ENCODE assay signal across 8 mouse cellular contexts in the genomic region with DNA sequence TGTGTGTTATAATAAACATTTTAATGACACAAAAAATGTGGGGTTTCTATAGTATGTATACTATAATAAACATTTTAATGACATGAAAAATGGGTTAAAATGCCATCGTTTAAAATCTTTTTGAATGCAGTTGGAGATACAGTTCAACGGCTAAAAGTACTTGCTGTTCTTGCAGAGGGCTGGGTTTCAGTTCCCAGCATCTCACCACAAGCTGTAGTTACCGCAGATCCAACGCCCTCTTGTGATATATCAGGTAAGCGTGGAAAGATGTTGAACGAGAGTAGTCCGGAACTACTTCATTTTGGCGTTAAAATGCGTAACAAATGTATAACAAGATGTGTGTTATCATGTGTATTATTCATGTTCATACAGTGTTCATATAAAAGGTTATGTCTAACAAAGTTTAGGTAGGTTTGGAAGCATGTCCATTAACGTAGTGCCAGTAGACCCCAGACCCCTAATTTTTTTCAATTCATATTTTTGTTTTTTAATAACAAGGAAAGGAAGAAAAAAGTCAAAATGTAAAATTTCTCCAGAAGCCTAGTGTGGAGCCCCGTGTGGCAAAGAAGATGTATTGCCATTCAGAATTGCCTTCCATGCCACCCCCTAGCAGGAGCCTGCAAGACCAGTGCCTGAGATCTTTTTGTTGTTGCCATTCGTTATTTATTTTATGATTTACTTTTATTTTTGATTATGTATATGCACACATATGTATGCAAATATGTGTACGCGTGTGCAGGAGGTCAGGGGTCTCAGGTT. TPM values are rescaled to one million over a fixed set of nuclear protein-coding genes. Genes with fewer than 3 reads are reported as not detected.
DNase-seq lines count a peak whose midpoint lies in the region; ATAC-seq and TF ChIP-seq lines count a peak whose summit lies in the region.

No protein-coding gene starts in this region.

- no peak for DNase-seq in heart, postnatal 10 days
- peak; percentile 77 for DNase-seq in MEL (ENCODE audit: low read depth, low spot score)
- DNase-seq in layer of hippocampus, adult 9-10 months (ENCODE audit: low spot score) = no peak
- no peak for DNase-seq in cerebellum, postnatal 25 days
- DNase-seq in left cerebral cortex, adult 11 months (ENCODE audit: low spot score) = no peak

- no peak for ATAC-seq in heart, embryonic 13.5 days (ENCODE audit: extremely low read depth, insufficient number of reproducible peaks, low FRiP score, low TSS enrichment)
- ATAC-seq in forebrain, embryonic 16.5 days = no peak
- ATAC-seq in megakaryocyte progenitor cell, adult 5-6 weeks (replicated peaks; ENCODE audit: poor library complexity) = peak; percentile 18; the same call in 1 of the 2 replicates

- WGBS in heart, embryonic 13.5 days = 36% methylated on average over 14 of the region's 14 CpGs
- WGBS in forebrain, embryonic 16.5 days = 42% methylated on average over 14 of the region's 14 CpGs

- peak overlapping the region; percentile 79 for H3K4me3 ChIP-seq in heart, embryonic 13.5 days
- peak overlapping the region; percentile 84 to 92 for H3K4me3 ChIP-seq in MEL (ENCODE audit: control insufficient read depth in 1 of 2, insufficient read depth in 1 of 2, low read depth in 2 of 2, low read length in 2 of 2)
- peak overlapping the region; percentile 81 for H3K4me3 ChIP-seq in forebrain, embryonic 16.5 days (replicated peaks; ENCODE audit: low read length)

- peak; percentile 4 to 38 (median 23); a peak in 3 of 6 replicates for TF ChIP-seq CTCF in MEL (IDR thresholded peaks at IDR 0.05 in 2 of 3, conservative IDR thresholded peaks at IDR 0.05 in 1 of 3; ENCODE audit: control insufficient read depth in 1 of 3, insufficient read depth in 1 of 3, low read depth in 2 of 3, low read length in 3 of 3, poor library complexity in 1 of 3, severe bottlenecking in 1 of 3)

- peaks cover 11% of the 10 kb centered on the region for H3K79me2 ChIP-seq in MEL (ENCODE audit: control insufficient read depth, insufficient read depth, low read length, poor library complexity)

- intact Hi-C loops in heart, postnatal 10 days (cut with DNase I) = no loop called here

- no peak for TF ChIP-seq EP300 in MEL (IDR thresholded peaks at IDR 0.05; ENCODE audit: low read depth in 1 of 2, low read length in 2 of 2)

- H3K9me3 ChIP-seq in heart, embryonic 13.5 days = no peaks in the 10 kb centered on the region
- H3K9me3 ChIP-seq in MEL (replicated peaks; ENCODE audit: insufficient read depth, low read length) = no peaks in the 10 kb centered on the region
- H3K9me3 ChIP-seq in forebrain, embryonic 16.5 days (ENCODE audit: control insufficient read depth, low read length) = no peaks in the 10 kb centered on the region

- H3K4me2 ChIP-seq in heart, embryonic 13.5 days = peak overlapping the region; percentile 72
- H3K4me2 ChIP-seq in forebrain, embryonic 16.5 days (ENCODE audit: low read length) = peak overlapping the region; percentile 57

- H3K4me1 ChIP-seq in heart, embryonic 13.5 days = peaks cover 11% of the 10 kb centered on the region
- peaks cover 0 to 19% of the 10 kb centered on the region in 2 experiments; a peak in 3 of 4 replicates for H3K4me1 ChIP-seq in MEL (ENCODE audit: control insufficient read depth in 1 of 2, insufficient read depth in 2 of 2, low read length in 2 of 2)
- peaks cover 10% of the 10 kb centered on the region for H3K4me1 ChIP-seq in forebrain, embryonic 16.5 days (replicated peaks; ENCODE audit: control insufficient read depth, insufficient read depth, low read length)

- peaks cover 24% of the 10 kb centered on the region for H3K36me3 ChIP-seq in heart, embryonic 13.5 days
- H3K36me3 ChIP-seq in MEL (ENCODE audit: control insufficient read depth in 1 of 2, insufficient read depth in 2 of 2, low read length in 2 of 2) = peaks cover 3 to 15% of the 10 kb centered on the region in 2 experiments
- peaks cover 9% of the 10 kb centered on the region for H3K36me3 ChIP-seq in forebrain, embryonic 16.5 days (ENCODE audit: control insufficient read depth, insufficient read depth)

- no peak overlapping the region for H3K9ac ChIP-seq in heart, embryonic 13.5 days
- peak overlapping the region; percentile 74 for H3K9ac ChIP-seq in MEL (ENCODE audit: control insufficient read depth, low read depth, low read length, poor library complexity, severe bottlenecking)
- no peak overlapping the region for H3K9ac ChIP-seq in forebrain, embryonic 16.5 days (replicated peaks; ENCODE audit: low read depth, low read length)

- TF ChIP-seq RAD21 in MEL (IDR thresholded peaks at IDR 0.05; ENCODE audit: low read depth, low read length) = no peak; the same call in none of the 2 replicates

- H3K27ac ChIP-seq in heart, embryonic 13.5 days (replicated peaks) = no peak overlapping the region
- H3K27ac ChIP-seq in MEL (ENCODE audit: control insufficient read depth, low read depth, low read length) = no peak overlapping the region
- H3K27ac ChIP-seq in forebrain, embryonic 16.5 days (ENCODE audit: low read length) = no peak overlapping the region

- no peak for TF ChIP-seq POLR2A in MEL (IDR thresholded peaks at IDR 0.05; ENCODE audit: control insufficient read depth in 1 of 2, insufficient read depth in 1 of 2, low read depth in 1 of 2, low read length in 2 of 2, poor library complexity in 1 of 2)

- H3K27me3 ChIP-seq in heart, embryonic 13.5 days (replicated peaks) = peaks cover 12% of the 10 kb centered on the region
- no peaks in the 10 kb centered on the region for H3K27me3 ChIP-seq in MEL (ENCODE audit: control insufficient read depth in 1 of 2, insufficient read depth in 2 of 2, low read length in 2 of 2)
- no peaks in the 10 kb centered on the region for H3K27me3 ChIP-seq in forebrain, embryonic 16.5 days (replicated peaks; ENCODE audit: control insufficient read depth, insufficient read depth, low read length)

TF ChIP-seq in MEL, 35 proteins besides CTCF, POLR2A, EP300 and RAD21:
- no peak for TF ChIP-seq MAFK (IDR thresholded peaks at IDR 0.05; ENCODE audit: borderline replicate concordance, low read depth, low read length)
- no peak for TF ChIP-seq POLR2AphosphoS5 (IDR thresholded peaks at IDR 0.05; ENCODE audit: borderline replicate concordance, low read depth, low read length)
- no peak for TF ChIP-seq GATA1 (IDR thresholded peaks at IDR 0.05; ENCODE audit: low read depth, low read length)
- TF ChIP-seq ZNF384 (IDR thresholded peaks at IDR 0.05; ENCODE audit: low read depth, low read length) = no peak
- no peak for TF ChIP-seq ZC3H11A (IDR thresholded peaks at IDR 0.05; ENCODE audit: low read depth, low read length)
- TF ChIP-seq MAZ (IDR thresholded peaks at IDR 0.05; ENCODE audit: low read depth, low read length) = no peak
- peak; percentile 38; the same call in 1 of the 2 replicates for TF ChIP-seq MYB (IDR thresholded peaks at IDR 0.05; ENCODE audit: low read depth, low read length)
- peak; percentile 24; the same call in 1 of the 2 replicates for TF ChIP-seq SIN3A (IDR thresholded peaks at IDR 0.05; ENCODE audit: low read length)
- TF ChIP-seq CHD2 (IDR thresholded peaks at IDR 0.05; ENCODE audit: low read length) = no peak
- TF ChIP-seq JUND (IDR thresholded peaks at IDR 0.05; ENCODE audit: low read depth, low read length) = no peak
- TF ChIP-seq KAT2A (conservative IDR thresholded peaks at IDR 0.05; ENCODE audit: low read depth, low read length) = no peak
- TF ChIP-seq E2F4 (IDR thresholded peaks at IDR 0.05; ENCODE audit: borderline replicate concordance, low read depth, low read length) = no peak
- TF ChIP-seq MXI1 (IDR thresholded peaks at IDR 0.05; ENCODE audit: low read depth, low read length) = no peak
- TF ChIP-seq GABPA (IDR thresholded peaks at IDR 0.05; ENCODE audit: low read depth, low read length) = no peak
- 0 out of 2 replicates have a peak, but pooled peaks have one; percentile 48 for TF ChIP-seq CHD1 (IDR thresholded peaks at IDR 0.05; ENCODE audit: low read depth, low read length)
- no peak for TF ChIP-seq SMC3 (IDR thresholded peaks at IDR 0.05; ENCODE audit: low read depth, low read length)

RNA-seq across cellular contexts. Expression of gene Zfp746, which starts 0.7 kb away (rescaled TPM):
- 8.2 and 8.3 TPM in 2 replicates for polyA plus RNA-seq in heart, embryonic 13.5 days (2015; fragmentation: Nextera tagmentation; extraction: Ambion mirVana)
- total RNA-seq in heart, postnatal 10 days (2021) = 10 to 100 TPM; 17.1 to 17.6 TPM
- 13.5 and 17.8 TPM in 2 replicates for total RNA-seq in MEL (2012; rRNA removed)
- polyA plus RNA-seq in MEL (2012; ENCODE audit: insufficient read depth in 1 of 2, insufficient read length in 2 of 2, low read depth in 1 of 2, low replicate concordance in 2 of 2, missing spikeins in 1 of 2) = 10 to 100 TPM in 1 of 2 experiments, not detected in 1; 22.1 TPM
- 20.0 and 21.7 TPM in 2 replicates for polyA plus RNA-seq in forebrain, embryonic 16.5 days (2015; fragmentation: Nextera tagmentation; extraction: Ambion mirVana)
- total RNA-seq in megakaryocyte progenitor cell, adult 5-6 weeks (2015) = 23.2 and 25.1 TPM in 2 replicates
- 20.9 and 21.4 TPM in 2 replicates for total RNA-seq in megakaryocyte progenitor cell, adult 5-6 weeks (2017)

RNA-seq across cellular contexts. Expression of gene Zfp777, which starts 38.4 kb away (rescaled TPM):
- 2.6 and 2.8 TPM in 2 replicates for polyA plus RNA-seq in heart, embryonic 13.5 days (2015; fragmentation: Nextera tagmentation; extraction: Ambion mirVana)
- 10 to 100 TPM; 16.6 to 17.3 TPM for total RNA-seq in heart, postnatal 10 days (2021)
- 16.3 and 20.4 TPM in 2 replicates for total RNA-seq in MEL (2012; rRNA removed)
- 10 to 100 TPM in 1 of 2 experiments, not detected in 1; 32.4 TPM for polyA plus RNA-seq in MEL (2012; ENCODE audit: insufficient read depth in 1 of 2, insufficient read length in 2 of 2, low read depth in 1 of 2, low replicate concordance in 2 of 2, missing spikeins in 1 of 2)
- 10.1 and 10.3 TPM in 2 replicates for polyA plus RNA-seq in forebrain, embryonic 16.5 days (2015; fragmentation: Nextera tagmentation; extraction: Ambion mirVana)
- total RNA-seq in megakaryocyte progenitor cell, adult 5-6 weeks (2015) = 7.9 and 9.9 TPM in 2 replicates
- total RNA-seq in megakaryocyte progenitor cell, adult 5-6 weeks (2017) = 23.0 and 40.7 TPM in 2 replicates
